Mouse (Mus musculus) central nervous system, embryonic 11.5 days (tissue): ENCODE measurements around the gene Vmn1r155. TPM values are rescaled to one million over a fixed set of nuclear protein-coding genes. Genes with fewer than 3 reads are reported as not detected.

Experiments
- polyA plus RNA-seq: library from polyadenylated mRNA; depleted of rRNA; stranded (reverse); fragments of >200 nt; gene quantifications from 2 replicates; pipeline ENCODE4 v1.2.3, GENCODE M21; 2012; rRNA removed

Gene Vmn1r155
- not detected in 2 replicates for polyA plus RNA-seq

GRCm38 (mm10) chr7:22657718-22658117 is at the start of gene Vmn1r155:
TSS of gene Vmn1r155 (plus strand) at chr7:22658018.

DNA sequence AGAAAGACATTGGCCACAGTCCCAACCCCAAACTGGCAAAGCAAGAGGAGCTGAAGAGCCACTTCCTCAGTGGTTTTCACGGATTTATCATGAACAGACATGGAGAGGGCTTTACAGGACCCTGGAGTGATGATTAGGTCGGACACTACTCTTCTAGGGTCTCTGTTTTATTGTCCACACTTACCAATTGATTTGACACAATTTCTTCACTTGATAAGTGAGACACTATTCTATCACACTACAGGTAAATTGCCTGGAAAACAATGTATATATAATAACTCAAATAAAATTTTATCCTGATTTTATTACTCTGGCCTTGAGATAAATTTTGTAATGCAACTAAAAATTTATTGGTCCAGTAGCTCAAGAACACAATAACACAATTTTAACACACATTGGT is 34.4 kb downstream of the Vmn1r155 start, which contains the start of gene Gm8693:
Gene Gm8693 (minus strand): TSS at position 101 of the 400 bp plus-strand sequence.

Other genes with a start within 250 kb of the Vmn1r155 start
- gene Vmn1r148, start 244.4 kb upstream of the Vmn1r155 start, polyA plus RNA-seq: not detected in 2 replicates
- not detected in 2 replicates for gene Vmn1r149, start 219.8 kb upstream of the Vmn1r155 start, polyA plus RNA-seq
- not detected in 2 replicates for gene Gm10665, start 193.9 kb upstream of the Vmn1r155 start, polyA plus RNA-seq
- not detected in 2 replicates for gene Vmn1r151, start 158.3 kb upstream of the Vmn1r155 start, polyA plus RNA-seq
- gene Vmn1r152, start 135.1 kb upstream of the Vmn1r155 start, polyA plus RNA-seq: not detected in 2 replicates
- gene Gm8677, start 123.1 kb upstream of the Vmn1r155 start, polyA plus RNA-seq: not detected in 2 replicates
- gene Gm4201, start 92.7 kb upstream of the Vmn1r155 start, polyA plus RNA-seq: not detected in 2 replicates
- gene Gm4565, start 69.9 kb upstream of the Vmn1r155 start, polyA plus RNA-seq: not detected in 2 replicates
- gene Gm8693, start 34.3 kb downstream of the Vmn1r155 start, polyA plus RNA-seq: not detected in 2 replicates
- not detected in 2 replicates for gene Gm4567, start 61.7 kb downstream of the Vmn1r155 start, polyA plus RNA-seq
- gene Vmn1r157, start 103.7 kb downstream of the Vmn1r155 start, polyA plus RNA-seq: not detected in 2 replicates
- not detected in 2 replicates for gene Vmn1r158, start 132.8 kb downstream of the Vmn1r155 start, polyA plus RNA-seq
- not detected in 2 replicates for gene Vmn1r159, start 185.6 kb downstream of the Vmn1r155 start, polyA plus RNA-seq
- gene Vmn1r160, start 213.2 kb downstream of the Vmn1r155 start, polyA plus RNA-seq: not detected in 2 replicates